Mouse (Mus musculus): ENCODE data around the gene Trpm5. TPM values are rescaled to one million over a fixed set of nuclear protein-coding genes. Genes with fewer than 3 reads are reported as not detected.

Gene Trpm5
- not detected in 2 replicates for polyA plus RNA-seq (2012; ENCODE audit: insufficient read depth, insufficient read length, missing spikeins)

GRCm38 (mm10) chr7:143094592-143095553 is at the start of gene Trpm5:
Gene Trpm5, minus strand, starts transcription at chr7:143094642.
- no peak within 1 kb of the TSS for H3K4me3 ChIP-seq (ENCODE audit: insufficient read depth, low read length)
- H3K27ac ChIP-seq (ENCODE audit: insufficient read depth, low read depth, low read length): no peak within 1 kb of the TSS
- H3K4me1 ChIP-seq (ENCODE audit: control insufficient read depth, insufficient read depth, low read length): peaks cover 11% of the 10 kb centered on the region
- TF ChIP-seq POLR2A (IDR thresholded peaks at IDR 0.05; ENCODE audit: borderline replicate concordance, low read depth, low read length) (no peak), CTCF (IDR thresholded peaks at IDR 0.05; ENCODE audit: low read depth, low read length) (peak; percentile 85)

- H3K4me3 ChIP-seq (ENCODE audit: insufficient read depth, low read length): no peak overlapping the region
- H3K27ac ChIP-seq (ENCODE audit: insufficient read depth, low read depth, low read length): no peak overlapping the region
- H3K4me1 ChIP-seq (ENCODE audit: control insufficient read depth, insufficient read depth, low read length): no peaks in the 10 kb centered on the region
- no peak for TF ChIP-seq CTCF (IDR thresholded peaks at IDR 0.05; ENCODE audit: low read depth, low read length)
Measured at GRCm38 (mm10) chr7:143142680-143143079, 48.2 kb upstream of the Trpm5 start.

DNA sequence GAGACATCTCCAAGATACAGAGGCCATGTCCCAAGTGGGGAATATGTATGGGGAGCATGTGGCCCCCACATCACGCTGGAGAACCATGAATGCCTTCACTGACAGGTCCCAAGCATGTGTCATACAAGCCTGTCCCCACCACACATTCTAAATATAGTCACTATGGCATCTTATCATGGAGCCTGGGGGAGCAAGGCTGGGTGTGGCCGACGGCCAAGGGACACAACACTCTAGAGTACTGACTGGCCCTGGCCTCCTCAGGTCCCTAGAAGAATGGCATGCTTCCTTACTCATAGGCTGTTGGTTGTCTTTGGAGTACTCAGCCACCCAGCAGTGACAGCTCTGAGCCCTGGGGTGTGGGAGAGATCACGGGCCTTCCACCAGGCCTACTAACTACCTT is 45.5 kb upstream of the Trpm5 start:
- no peaks in the 10 kb centered on the region for H3K4me1 ChIP-seq (ENCODE audit: control insufficient read depth, insufficient read depth, low read length)
- no peak overlapping the region for H3K4me3 ChIP-seq (ENCODE audit: insufficient read depth, low read length)
- TF ChIP-seq CTCF (IDR thresholded peaks at IDR 0.05; ENCODE audit: low read depth, low read length) (no peak), POLR2A (IDR thresholded peaks at IDR 0.05; ENCODE audit: borderline replicate concordance, low read depth, low read length) (no peak)
- H3K27ac ChIP-seq (ENCODE audit: insufficient read depth, low read depth, low read length): no peak overlapping the region

DNA sequence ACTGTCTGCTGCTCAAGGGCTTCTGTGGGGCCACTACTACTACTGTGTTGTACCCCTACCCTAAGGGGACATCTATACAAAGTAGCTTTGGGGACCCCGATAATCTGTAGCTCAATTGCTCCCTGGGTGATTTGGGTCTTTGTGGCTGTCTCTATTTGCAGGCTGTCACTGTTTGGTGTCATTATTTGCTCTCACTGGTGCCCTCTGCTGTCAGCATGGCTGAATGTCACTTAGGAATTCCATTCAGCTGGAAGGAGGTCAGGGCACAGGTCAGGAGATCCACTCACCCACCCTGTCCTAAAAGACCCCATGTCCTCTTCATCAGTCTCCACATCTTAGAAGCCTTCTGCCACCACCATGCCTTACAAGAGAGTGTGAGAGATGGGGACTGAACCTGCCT is 44.3 kb upstream of the Trpm5 start:
- Histone ChIP-seq H3K4me3 (ENCODE audit: insufficient read depth, low read length) (no peak overlapping the region), H3K4me1 (ENCODE audit: control insufficient read depth, insufficient read depth, low read length) (0 out of 2 replicates have a peak, but pooled peaks cover 2% of the 10 kb centered on the region), H3K27ac (ENCODE audit: insufficient read depth, low read depth, low read length) (no peak overlapping the region)
- TF ChIP-seq CTCF (IDR thresholded peaks at IDR 0.05; ENCODE audit: low read depth, low read length): peak; percentile 39; the same call in 1 of the 2 replicates
- TF ChIP-seq POLR2A (IDR thresholded peaks at IDR 0.05; ENCODE audit: borderline replicate concordance, low read depth, low read length): no peak

GRCm38 (mm10) chr7:143136561-143136960 is 42.1 kb upstream of the Trpm5 start:
- no peak for TF ChIP-seq CTCF (IDR thresholded peaks at IDR 0.05; ENCODE audit: low read depth, low read length)
- TF ChIP-seq POLR2A (IDR thresholded peaks at IDR 0.05; ENCODE audit: borderline replicate concordance, low read depth, low read length): no peak

GRCm38 (mm10) chr7:143136125-143136524 is 41.7 kb upstream of the Trpm5 start:
- TF ChIP-seq CTCF (IDR thresholded peaks at IDR 0.05; ENCODE audit: low read depth, low read length) (no peak), POLR2A (IDR thresholded peaks at IDR 0.05; ENCODE audit: borderline replicate concordance, low read depth, low read length) (no peak)
- H3K4me3 ChIP-seq (ENCODE audit: insufficient read depth, low read length): no peak overlapping the region
- peaks cover 9% of the 10 kb centered on the region for H3K4me1 ChIP-seq (ENCODE audit: control insufficient read depth, insufficient read depth, low read length)
- H3K27ac ChIP-seq (ENCODE audit: insufficient read depth, low read depth, low read length): no peak overlapping the region

More at GRCm38 (mm10) chr7:143136561-143136960, 42.1 kb upstream of the Trpm5 start:
- Histone ChIP-seq H3K27ac (ENCODE audit: insufficient read depth, low read depth, low read length) (no peak overlapping the region), H3K4me1 (ENCODE audit: control insufficient read depth, insufficient read depth, low read length) (peaks cover 9% of the 10 kb centered on the region), H3K4me3 (ENCODE audit: insufficient read depth, low read length) (no peak overlapping the region)

DNA sequence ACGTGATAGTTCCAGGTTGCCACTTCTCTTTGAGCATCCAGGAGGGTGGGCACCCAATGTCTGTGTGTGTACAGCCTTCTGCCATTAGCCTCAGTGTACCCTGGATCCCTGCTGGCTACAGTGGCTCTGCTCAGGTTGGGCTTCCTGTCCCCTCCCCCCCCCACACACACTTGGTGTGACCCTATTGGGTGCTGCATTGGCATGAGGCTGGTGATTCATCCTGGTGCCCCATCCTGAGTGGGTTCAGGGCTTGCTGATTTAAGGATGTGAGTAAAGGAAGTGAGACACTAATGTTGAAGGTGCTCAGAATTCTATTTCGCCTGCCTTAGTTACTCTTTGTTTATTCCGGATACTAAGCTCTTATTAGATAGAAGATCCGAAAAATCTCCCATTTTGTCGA is 38.4 kb upstream of the Trpm5 start:
- TF ChIP-seq POLR2A (IDR thresholded peaks at IDR 0.05; ENCODE audit: borderline replicate concordance, low read depth, low read length) (no peak), CTCF (IDR thresholded peaks at IDR 0.05; ENCODE audit: low read depth, low read length) (no peak)
- H3K27ac ChIP-seq (ENCODE audit: insufficient read depth, low read depth, low read length): no peak overlapping the region
- H3K4me3 ChIP-seq (ENCODE audit: insufficient read depth, low read length): no peak overlapping the region
- peaks cover 9% of the 10 kb centered on the region for H3K4me1 ChIP-seq (ENCODE audit: control insufficient read depth, insufficient read depth, low read length)

- TF ChIP-seq POLR2A (IDR thresholded peaks at IDR 0.05; ENCODE audit: borderline replicate concordance, low read depth, low read length) (no peak), CTCF (IDR thresholded peaks at IDR 0.05; ENCODE audit: low read depth, low read length) (no peak)
- Histone ChIP-seq H3K4me1 (ENCODE audit: control insufficient read depth, insufficient read depth, low read length) (peaks cover 14% of the 10 kb centered on the region), H3K27ac (ENCODE audit: insufficient read depth, low read depth, low read length) (no peak overlapping the region), H3K4me3 (ENCODE audit: insufficient read depth, low read length) (no peak overlapping the region)
Measured at GRCm38 (mm10) chr7:143124902-143125301, 30.5 kb upstream of the Trpm5 start.

GRCm38 (mm10) chr7:143123876-143124669 is 29.6 kb upstream of the Trpm5 start:
- Histone ChIP-seq H3K27ac (ENCODE audit: insufficient read depth, low read depth, low read length) (no peak overlapping the region), H3K4me1 (ENCODE audit: control insufficient read depth, insufficient read depth, low read length) (peaks cover 21% of the 10 kb centered on the region), H3K4me3 (ENCODE audit: insufficient read depth, low read length) (no peak overlapping the region)
- TF ChIP-seq CTCF (IDR thresholded peaks at IDR 0.05; ENCODE audit: low read depth, low read length): no peak
- TF ChIP-seq POLR2A (IDR thresholded peaks at IDR 0.05; ENCODE audit: borderline replicate concordance, low read depth, low read length): no peak

All from bone marrow macrophage, adult 2 months (primary cell).